Mouse (Mus musculus) kidney, adult 2 months (tissue): ENCODE results near the gene Anxa5.

Experiments used
- CTCF ChIP-seq: fragments of 200-500 bp; conservative IDR thresholded peaks from 2 replicates; pipeline ENCODE4 v1.5.1; 2011; ENCODE audit warnings: low read depth, mild to moderate bottlenecking, control low read depth, low read length, moderate library complexity, mixed read lengths; ENCODE audit not compliant: insufficient read depth, insufficient read length
- POLR2A ChIP-seq: fragments of 200-500 bp; IDR thresholded peaks from one replicate; pipeline ENCODE4 v1.6.1; 2011; ENCODE audit warnings: low read depth, low read length, control low read depth

- TF ChIP-seq CTCF (peak; percentile 78), POLR2A (no peak)
Measured at GRCm38 (mm10) chr3:36496746-36497145, 21.1 kb upstream of the Anxa5 start.
